Mouse (Mus musculus): Measurements from ENCODE around the gene 1600014C23Rik.

Gene 1600014C23Rik

DNA sequence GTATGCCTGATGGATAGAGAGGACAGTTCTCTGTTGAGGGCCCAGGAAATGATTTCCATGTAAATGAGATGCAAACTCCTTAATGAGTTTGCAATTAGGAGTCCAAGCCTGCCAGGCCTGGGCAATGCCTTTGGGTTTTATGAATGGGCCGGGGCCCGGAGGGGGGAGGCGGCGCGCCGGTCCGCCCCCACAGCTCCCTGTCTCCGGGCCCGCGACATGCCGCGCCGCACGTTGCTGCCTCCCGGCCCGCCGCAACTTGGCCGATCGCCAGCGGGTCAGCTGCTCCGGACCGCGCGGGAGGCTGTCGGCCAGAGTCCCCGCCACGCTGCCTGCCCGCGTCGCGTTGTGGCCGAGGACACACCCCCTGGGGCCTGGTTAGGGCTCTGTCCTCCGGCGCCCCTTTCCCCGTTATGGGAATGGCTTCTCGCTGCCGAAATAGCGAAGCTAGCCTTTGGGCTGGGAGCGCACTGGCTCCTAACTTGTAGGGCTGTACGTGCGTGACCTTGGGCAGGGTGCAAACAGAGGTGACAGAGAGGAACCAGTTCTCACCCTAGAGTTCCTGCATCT, at the start of gene 1600014C23Rik:
1600014C23Rik (minus strand) TSS at position 110 of the 567 bp plus-strand sequence.
- no peak for DNase-seq (ENCODE audit: low read depth, low spot score)

DNA sequence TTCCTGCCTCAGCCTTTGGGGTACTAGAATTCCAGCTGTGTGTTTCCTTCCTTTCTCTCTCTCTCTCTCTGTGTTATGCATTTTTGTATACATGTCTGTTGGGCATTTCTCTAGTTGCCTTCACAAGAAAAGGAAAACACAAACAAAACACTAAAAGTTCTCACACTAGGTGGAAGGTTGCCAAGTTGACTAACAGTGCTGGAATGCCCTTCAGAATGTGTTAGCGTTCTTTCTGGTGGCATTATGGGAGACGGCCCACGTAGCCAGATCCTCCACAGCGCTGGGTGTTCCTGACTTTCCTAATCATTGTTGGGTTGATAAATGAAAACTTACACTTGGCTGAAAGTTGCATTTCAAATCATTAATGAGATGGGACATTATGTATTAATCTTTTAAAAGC, 44.8 kb upstream of the 1600014C23Rik start:
- DNase-seq (ENCODE audit: low read depth, low spot score) = no peak

DNA sequence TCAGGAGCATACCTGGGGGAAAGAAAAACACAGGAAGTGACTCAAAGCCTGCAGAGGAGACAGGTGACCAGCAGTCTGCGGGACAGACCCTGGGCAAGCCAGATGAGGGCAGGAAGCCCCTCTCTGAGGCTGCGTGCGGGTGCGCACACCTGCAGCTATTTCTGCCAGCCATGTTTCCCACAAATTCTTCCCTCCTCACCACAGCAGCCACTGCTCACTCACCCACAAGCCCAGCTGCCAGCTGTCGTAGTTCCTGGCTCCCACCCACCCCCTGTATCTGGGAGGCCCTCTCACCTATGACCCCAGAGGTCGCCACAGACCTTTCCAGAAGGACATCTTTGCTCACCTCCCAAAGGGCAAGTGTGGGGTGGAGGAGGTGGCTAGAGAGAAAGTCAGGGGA, 43.8 kb upstream of the 1600014C23Rik start:
- DNase-seq (ENCODE audit: low read depth, low spot score) = no peak

DNA sequence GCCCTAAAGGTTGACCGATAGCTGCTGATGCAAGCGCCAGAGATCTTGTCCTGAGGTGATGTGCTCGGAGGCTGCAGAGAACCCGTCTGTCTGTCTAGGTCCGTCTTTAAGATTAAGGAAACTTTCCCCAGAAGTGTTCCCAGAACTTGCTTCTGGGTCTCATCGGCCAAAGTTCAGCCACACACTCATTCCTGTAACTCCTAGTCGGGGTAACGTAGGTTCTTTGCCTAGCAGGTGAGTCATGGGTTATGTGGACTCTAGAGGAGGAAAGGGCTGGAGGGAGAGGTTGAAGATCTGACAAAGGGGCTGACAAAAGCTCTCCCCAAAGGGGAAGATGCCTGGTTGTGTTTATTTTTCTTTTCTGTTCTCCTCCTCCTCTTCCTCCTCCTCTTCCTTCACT, 42.5 kb upstream of the 1600014C23Rik start:
- DNase-seq (ENCODE audit: low read depth, low spot score) = no peak

DNA sequence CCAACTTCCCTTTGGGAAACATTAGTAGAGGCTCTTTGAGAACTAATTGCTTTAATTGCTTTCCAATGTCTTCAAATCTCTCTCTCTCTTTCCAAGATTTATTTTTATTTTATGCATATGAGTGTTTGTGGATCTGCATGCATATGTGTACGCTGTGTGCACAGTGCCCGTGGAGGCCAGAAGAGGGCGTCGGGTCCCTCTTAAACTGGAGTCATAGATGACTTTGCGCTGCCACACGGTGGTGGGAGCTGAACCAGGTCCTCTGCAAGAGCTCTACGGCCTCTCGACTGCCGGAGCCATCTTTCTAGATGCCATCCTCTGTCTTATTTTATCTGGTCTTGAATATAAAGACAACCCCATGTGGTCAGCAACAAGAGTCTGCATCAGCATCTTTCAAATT, 41.8 kb upstream of the 1600014C23Rik start:
- no peak for DNase-seq (ENCODE audit: low read depth, low spot score)

DNA sequence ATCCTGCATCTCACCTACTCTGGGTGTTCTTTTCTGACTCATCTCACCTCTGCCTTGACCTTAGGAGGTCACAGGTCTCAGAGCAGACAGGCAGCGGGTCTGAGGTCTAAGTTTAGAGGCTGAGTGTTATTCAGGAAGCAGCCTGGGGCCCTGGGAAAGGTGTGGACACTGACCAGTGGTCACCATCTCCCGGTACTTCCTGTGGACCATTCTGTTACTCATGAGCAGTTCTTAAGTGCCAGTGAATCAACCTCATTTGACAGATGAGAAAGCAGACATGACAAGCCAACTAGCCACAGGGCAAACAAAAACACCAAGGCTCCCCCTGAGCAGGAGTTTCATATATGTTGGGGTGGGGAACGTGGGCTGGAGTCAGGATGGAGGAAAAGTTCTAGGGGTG, 38.9 kb upstream of the 1600014C23Rik start:
- DNase-seq (ENCODE audit: low read depth, low spot score) = no peak

DNA sequence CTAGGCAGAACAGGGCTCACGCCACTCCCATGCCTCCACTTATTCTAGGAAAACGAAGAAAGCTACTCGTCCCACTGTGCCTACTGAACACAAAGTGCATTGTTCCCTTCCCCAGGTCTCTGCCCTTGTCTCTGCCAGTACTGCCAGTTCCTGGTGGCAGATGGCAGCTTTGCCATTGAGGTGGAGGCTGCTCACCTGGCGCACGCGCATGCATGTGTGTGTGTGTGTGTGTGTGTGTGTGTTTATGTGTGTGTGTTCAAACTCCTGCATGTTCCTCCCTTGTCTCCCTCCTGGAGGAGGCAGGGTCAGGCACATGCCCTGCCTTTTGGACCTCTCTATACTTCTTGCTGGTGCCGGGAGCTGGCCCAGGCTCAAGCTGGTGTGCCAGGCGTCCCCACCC, 38.5 kb upstream of the 1600014C23Rik start:
- no peak for DNase-seq (ENCODE audit: low read depth, low spot score)

DNA sequence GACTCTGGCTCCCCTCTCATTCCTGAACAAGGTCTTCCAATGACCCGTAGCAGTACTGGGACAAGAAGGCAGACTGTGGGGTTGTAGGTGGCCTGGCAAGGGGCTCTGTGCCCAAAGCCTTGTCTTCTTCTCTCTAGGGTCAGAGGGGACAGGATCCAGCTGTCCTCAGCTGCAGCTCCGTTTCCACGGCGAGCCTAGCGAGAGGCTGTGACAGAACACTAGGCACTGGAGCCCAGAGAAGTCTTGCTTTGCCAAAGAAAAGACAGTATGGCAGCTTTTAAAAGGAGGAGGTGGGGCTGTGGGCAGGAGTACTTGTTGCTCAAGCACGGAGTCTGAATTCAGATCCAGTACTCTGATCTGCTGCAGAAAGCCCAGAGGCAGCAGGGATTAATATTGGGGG, 36.8 kb upstream of the 1600014C23Rik start:
- no peak for DNase-seq (ENCODE audit: low read depth, low spot score)

DNA sequence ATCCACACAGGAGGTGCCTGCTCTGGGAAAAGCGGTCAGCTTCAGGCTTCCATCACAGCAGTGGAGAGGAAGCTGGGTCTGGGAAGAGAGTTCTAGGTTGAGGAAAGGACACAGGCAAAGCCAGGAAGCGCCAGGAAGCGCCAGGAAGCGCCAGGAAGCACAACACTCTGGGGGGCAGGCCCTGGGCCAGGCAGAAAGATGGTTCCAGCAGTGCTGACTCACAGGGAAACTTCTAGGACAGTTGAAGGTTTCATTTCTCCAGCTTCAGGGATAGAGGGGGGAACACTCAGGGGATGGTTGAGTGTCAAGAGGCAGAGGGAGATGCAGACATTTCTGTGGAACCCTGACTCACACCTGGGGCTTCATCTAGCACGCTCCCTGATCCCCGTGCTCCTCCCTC, 36.2 kb upstream of the 1600014C23Rik start:
- no peak for DNase-seq (ENCODE audit: low read depth, low spot score)

DNA sequence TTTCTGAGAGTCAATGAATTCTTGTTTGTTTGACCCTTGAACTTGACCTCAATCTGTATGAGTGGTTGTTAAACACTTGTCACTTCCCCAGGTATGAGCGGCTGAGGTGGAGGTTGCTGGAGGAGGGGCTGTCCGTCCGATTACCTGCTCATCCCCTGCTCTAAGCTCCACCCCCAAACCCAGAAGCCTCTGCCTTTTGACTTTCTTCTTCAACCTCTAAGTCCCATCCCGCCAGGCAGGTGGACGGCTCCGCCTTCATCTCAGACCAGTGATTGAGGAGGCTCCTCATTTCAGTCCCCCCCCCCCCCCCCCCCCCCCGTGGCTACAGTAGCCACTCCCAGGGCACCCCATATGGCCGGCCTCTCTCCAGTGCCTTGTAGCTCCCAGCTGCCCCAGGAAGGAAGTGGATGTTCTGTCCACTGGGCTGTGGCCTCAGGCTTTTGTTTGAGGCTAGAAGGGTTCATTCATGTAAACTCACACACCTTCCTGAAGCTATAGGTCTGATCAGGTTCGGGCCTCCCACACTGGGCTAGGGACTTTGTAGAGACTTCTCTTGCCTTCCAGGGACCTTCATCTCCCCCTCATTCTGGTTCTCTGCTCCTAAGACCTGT, 34.0 kb upstream of the 1600014C23Rik start:
- DNase-seq (ENCODE audit: low read depth, low spot score) = no peak

DNA sequence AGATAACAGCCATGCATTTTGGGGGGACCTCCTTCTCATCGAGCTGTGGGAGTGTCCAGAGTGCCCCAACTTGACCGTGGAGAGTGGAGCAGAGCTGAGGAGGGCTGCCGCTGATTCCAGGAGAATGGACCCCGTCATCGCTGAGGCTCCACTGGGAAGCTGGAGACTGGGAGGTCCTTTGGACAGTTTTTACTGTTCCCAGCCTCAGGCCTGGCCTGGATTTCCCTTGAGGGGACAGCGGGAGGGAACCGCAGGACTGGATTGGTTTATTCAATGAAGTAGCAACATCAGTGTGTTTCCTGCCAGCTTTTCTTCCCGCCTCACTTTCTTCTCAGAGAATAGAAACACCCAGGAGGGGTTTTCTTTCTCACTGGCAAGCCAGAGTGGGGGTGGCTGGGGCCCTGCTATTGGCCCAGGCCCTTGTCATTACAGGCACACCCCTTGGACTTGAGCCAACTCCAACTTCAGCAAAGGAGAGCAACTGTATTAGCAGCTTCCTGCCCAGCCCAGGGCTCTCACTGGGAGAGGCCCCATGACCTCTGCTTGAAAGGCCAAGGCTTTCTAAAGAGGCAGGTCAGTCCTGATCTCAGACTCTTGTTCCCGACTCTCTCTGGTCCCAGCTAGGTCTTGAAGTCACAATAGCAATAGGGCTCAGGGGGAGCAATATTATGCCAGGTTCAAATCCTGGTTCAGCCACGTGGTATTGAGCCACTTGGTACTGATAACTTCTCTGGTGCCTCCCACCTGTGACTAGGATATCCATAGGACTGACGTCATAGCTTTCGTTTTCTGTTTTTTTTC, 33.3 kb upstream of the 1600014C23Rik start:
- peak; percentile 79 for DNase-seq (ENCODE audit: low read depth, low spot score)

DNA sequence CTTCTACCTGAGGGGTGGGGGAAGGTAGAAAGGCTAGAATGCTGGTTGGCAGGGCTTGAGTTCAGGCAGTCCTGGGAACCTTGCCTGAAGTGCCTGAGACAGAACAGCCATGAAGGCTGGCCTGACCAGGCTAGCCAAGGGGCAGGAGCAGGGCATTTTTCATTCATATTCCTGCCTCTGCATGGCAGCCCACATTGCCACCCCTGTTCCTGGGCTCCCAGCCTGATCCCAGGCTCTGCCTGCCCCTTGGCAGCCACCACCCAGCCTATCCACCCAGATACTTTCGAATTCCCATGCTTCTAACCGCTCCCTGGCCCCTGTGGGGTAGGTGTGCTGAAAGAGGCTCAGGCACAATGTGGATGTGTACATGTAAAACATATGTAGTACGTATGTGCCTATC, 32.3 kb upstream of the 1600014C23Rik start:
- no peak for DNase-seq (ENCODE audit: low read depth, low spot score)

DNA sequence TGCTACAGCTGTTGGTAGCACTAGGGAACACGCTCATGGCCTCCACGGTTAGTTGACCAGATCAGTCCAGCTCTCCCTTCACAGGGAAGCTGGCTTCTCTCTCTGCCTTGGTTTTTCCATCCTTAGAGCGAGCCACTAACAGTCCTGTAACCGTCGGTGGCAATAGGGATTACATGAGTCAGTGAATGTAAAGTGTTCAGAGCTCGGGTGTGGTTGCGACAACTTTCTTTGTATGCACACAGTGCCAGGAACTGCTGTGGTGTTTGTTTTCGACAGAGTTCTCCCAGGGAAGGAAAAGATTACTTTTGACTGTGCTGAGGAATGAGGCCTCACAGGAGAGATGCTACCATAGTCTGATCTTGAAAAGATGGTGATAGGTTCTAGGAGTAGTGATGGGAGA, 29.5 kb upstream of the 1600014C23Rik start:
- no peak for DNase-seq (ENCODE audit: low read depth, low spot score)

DNA sequence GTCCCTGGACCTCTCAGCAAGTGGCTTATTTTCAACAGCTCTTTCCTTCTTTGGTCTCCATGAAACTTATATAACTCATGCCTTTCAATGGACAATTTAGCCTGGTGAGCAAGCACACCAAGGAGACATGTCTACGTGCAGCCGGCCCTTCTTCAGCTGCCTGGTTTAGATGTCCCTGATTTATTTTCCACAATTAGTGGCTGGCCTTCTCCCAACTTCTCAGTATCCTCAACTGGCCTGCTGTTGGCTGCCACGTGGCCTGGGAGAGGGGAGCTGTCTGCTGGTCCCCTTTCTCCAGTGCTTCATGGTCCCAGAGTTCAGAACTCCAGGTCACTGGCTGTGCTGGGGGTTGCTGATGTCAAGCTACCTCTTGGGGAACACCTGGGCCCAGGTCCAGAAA, 28.3 kb upstream of the 1600014C23Rik start:
- no peak for DNase-seq (ENCODE audit: low read depth, low spot score)

DNA sequence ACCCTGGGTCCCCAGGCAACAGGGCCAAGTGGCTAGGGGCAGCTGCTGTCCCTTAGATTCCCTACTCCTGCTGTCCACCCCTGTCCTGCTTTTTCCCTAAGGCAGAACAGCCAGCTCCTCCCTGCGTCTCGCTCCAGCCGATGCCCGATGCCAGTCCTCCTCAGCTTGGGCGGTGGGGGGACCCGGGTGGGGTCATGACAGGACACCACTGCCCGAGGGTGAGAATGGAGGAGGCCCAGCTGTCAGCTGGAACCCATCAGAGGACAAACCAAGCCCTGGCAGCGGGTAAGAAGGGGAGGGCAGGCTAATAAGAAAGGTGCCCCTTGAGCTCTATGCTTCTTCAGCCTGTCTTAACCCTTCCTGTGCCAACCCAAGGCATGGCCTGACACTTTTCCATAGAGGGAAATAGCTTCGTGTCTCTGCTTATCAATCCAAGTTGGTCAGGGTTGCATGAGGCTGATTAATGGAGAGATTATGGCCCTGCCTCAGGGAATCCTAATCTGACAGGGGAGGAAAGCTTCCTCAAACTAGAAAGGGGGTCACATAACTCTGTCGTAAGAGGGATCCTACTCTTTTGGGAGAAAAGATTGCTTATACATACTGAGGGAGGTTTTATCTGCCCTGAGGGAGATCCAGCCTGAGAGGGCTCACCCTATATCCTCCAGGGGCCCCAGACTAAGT, 27.5 kb upstream of the 1600014C23Rik start:
- DNase-seq (ENCODE audit: low read depth, low spot score) = no peak

DNA sequence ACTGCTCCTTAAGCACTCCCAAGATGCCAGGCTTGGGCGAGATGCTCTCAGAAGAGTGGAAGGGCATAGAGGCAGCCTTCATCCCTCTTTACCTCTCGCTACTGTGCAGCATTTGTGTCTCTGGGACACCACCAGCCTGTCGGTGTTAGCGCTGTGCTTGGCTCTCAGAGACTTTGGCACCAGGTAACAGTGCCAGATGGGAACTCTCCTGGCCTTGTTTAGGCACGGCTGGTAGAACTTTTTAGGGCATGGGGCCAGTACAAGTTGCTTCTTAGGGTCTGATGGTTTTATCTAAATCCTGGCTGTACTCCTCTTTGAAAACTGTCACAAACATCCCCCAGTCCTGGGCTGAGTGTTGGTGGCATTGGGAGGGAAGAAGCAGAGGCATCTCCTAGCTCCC, 26.1 kb upstream of the 1600014C23Rik start:
- no peak for DNase-seq (ENCODE audit: low read depth, low spot score)

DNA sequence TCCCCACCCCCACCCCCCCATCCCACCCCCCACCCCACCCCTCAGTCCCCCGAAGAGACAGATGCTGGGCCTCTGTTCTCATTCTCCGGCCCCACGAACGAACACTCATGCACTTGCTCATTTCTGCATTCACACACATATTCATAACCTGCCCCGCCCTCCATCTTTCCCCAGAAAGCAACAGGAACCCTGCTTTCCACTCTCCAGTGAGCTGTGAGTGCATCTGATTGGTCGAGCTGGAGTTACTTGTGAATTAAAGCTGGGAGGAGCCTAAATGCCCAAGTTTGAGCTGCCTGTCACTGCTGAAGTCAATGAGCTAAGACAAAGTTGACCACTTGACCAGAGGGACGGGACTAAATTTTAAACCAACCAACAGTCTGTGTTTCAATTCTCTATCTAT, 25.2 kb upstream of the 1600014C23Rik start:
- DNase-seq (ENCODE audit: low read depth, low spot score) = no peak

DNA sequence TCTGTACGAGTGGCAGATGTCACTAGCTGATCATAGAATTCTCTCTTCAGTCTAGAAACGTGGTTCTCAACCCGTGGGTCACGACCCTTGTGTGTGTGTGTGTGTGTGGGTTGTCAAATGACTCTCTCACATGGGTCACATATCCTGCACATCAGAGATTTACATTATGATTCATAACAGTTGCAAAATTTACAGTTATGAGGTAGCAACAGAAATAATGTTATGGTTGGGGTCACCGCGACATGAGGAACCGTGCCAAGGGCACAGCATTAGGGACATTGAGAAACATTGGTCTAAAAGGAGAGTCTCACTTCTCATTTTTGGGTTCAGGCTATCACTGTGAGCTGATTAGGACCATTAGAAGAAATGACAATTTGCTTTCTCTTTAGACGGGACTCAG, 24.3 kb upstream of the 1600014C23Rik start:
- DNase-seq (ENCODE audit: low read depth, low spot score) = no peak

DNA sequence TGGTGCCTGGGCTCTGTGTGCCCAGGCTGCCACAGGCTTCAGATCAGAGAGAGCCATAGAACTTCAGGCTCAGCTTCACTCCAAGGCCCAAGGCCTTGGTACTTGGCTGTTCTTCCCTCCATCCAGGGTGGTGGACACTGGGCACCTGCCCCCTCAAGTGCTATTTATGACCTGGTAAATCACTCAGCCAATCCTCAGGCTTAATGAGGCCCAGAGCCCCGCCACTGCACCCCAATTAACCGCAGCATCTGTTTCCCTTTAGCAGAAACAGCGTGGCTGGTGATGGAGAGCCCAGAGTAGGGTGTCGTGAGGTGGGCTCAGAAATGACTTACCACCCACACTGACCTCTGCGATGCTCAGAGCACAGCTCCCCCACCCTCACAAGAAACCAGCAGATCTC, 23.2 kb upstream of the 1600014C23Rik start:
- no peak for DNase-seq (ENCODE audit: low read depth, low spot score)

DNA sequence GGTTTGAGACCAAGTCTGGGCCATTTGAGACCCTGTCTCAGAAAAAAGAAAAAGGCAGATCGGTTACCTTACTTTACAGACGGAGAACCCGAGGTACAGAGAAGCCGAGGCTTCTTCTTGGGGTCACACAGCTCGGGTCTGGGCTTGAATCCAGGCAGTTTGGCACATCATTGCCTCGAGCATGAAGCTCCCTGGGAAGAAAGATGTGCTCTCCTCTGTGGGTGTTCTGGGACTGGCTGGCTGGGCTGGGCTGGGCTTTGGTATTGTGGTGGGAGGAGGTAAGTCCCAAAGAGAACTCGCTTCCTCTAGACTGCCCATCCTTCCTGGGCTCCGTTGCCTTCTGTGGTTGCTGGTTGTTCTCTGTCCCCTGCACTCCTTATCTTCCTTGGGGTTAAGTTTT, 22.7 kb upstream of the 1600014C23Rik start:
- no peak for DNase-seq (ENCODE audit: low read depth, low spot score)

DNA sequence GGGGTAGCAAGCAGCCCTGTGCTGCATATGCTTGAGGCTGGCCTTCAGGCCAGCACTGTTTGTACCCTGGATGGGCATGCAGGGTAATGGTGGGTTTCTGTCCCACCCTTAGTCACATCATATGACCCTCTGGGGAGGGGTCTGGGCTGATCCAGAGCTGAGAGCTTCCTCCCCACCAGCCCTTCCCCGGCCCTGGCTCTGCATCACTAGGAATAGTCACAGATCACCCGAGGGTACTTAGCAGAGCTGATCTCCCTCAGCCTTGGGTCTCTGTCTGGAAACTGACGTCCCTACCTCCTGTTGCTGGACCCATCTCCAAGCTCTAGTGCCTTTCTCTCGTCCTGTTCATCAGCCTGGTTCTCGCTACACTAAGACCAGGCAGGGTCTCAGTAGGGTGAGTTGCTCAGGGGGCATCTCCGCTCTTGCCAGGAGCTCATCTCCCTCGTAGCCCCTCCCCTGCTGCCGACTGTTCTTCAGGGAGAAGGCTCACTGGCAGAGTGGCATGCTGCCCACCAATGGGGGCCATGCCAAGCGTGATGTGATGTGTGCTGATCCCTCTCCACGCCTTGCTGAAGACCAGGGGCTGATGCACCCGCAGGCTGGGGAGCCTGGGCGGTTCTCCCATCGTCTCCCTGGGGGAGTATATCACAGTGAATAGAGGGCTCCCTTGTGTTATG, 20.7 kb upstream of the 1600014C23Rik start:
- peak; percentile 81 for DNase-seq (ENCODE audit: low read depth, low spot score)

DNA sequence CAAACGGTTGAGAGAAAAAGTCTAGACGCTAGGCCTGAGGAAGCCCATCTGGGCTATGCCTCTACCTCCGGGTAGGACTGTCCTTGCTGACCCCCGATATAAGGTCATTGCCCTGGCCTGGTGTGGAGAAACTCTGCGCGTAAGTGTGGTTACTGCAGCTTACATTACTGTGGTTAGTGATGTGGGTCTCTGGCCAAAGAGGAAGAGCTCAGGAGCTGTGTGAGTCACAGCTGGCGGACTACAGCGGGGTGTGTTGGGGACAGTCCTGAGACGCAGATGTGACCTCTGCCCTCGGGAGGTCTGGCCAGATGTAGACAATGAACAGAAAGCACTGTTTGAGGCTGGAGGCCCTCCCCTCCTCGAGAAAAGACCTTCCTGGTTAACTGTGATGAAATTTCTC, 19.0 kb upstream of the 1600014C23Rik start:
- DNase-seq (ENCODE audit: low read depth, low spot score) = no peak

Data from brain, embryonic 18.5 days (tissue).